Mouse (Mus musculus): ENCODE results near the gene Lypd3. TPM values are rescaled to one million over a fixed set of nuclear protein-coding genes. Genes with fewer than 3 reads are reported as not detected.
A peak's percentile ranks its signal among the peaks of the same experiment; 100 is the strongest.

Lypd3 gene
- polyA plus RNA-seq, 1 experiment: not detected

DNA sequence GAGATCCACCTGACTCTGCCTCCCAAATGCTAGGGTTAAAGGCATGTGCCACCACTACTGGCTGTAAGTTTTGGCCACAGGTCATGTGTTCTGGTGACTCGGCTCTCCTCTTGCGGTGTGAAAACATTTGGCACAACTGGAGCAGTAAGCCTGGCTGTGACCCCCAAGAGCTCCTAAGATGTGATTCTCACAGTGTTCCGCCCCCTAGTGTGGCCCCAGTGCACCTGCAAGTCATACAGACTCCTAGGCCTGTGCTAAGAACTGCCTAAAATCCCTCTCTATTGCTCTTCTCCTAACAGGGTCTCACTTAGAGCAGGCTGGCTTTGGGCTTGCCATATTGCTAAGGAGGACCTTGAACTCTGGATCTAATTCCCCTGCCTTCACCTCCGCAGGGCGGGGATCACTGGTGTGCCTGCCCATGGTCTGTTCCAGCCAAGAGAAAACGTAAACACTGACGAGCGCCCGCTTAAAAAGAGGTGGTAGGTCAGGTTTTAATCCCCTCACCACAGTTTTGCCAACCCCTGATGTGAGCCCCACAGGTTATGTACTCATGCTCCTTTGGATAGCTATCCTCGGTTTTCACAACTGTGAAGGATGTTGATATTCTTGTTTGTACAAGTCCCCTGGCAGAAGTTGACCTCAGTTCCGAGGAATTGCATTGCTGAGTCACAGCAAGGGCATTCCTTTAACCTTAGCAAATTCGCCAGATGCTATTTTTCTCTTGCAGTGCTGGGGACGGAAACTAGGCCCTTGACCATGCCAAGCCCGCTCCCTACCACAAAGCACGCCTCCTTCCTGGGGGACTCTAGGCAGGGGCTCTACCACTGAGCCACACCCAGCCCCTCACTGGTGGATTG lies 36.9 kb upstream of the Lypd3 start:
- TF ChIP-seq CEBPB (IDR thresholded peaks at IDR 0.05; ENCODE audit: insufficient read depth, poor library complexity, severe bottlenecking): 0 out of 2 replicates have a peak, but pooled peaks have one; percentile 17
- TF ChIP-seq POLR2AphosphoS2 (IDR thresholded peaks at IDR 0.05; ENCODE audit: insufficient read length, low read depth): no peak
- no peaks in the 10 kb centered on the region for H3K36me3 ChIP-seq (ENCODE audit: control insufficient read depth, insufficient read depth)
- H3K27me3 ChIP-seq (ENCODE audit: control insufficient read depth, insufficient read depth, insufficient read length): no peaks in the 10 kb centered on the region
- H3ac ChIP-seq (ENCODE audit: control insufficient read depth, insufficient read length): no peak overlapping the region
- H3K4me3 ChIP-seq: no peak overlapping the region
- no peaks in the 10 kb centered on the region for H3K79me2 ChIP-seq (ENCODE audit: control insufficient read depth, insufficient read depth)
- H3K4me2 ChIP-seq (ENCODE audit: low read depth): peak overlapping the region; percentile 44

DNA sequence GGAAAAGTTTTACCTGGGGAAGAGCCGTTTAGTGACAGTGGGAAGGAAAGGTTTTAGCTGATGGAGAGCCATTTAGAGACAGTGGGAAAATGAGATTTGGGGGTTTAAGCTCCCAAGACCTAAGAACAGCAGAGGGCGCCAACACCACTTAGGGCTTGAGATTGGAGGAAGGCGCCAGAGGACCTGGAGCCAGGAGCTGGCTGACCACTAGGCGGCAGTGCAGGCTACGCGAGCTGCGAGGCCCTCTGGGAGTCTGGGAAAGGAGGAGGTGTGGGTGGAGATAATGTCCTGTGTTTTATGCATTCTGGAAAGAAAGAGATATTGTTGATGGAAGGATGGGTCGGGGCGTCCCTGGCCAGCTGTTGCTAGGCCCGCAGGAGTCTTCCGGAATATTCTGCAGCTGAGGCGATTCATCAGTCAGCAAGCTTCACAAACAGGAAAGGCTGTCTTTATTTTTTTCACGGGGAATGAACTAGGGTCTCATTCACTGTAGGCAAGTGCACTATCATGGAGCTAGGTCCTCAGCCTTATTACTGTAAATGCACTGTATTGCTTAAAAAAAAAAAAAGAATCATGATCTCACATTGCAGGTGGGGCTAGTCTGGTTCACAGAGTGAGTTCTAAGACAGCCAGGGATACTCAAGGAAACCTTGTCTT lies 35.3 kb upstream of the Lypd3 start:
- Histone ChIP-seq H3ac (ENCODE audit: control insufficient read depth, insufficient read length) (no peak overlapping the region), H3K79me2 (ENCODE audit: control insufficient read depth, insufficient read depth) (no peaks in the 10 kb centered on the region), H3K36me3 (ENCODE audit: control insufficient read depth, insufficient read depth) (no peaks in the 10 kb centered on the region), H3K4me3 (no peak overlapping the region), H3K27me3 (ENCODE audit: control insufficient read depth, insufficient read depth, insufficient read length) (no peaks in the 10 kb centered on the region), H3K4me2 (ENCODE audit: low read depth) (peak overlapping the region; percentile 56)
- TF ChIP-seq MYOD1 (IDR thresholded peaks at IDR 0.05; ENCODE audit: control insufficient read depth in 1 of 3, insufficient read length in 2 of 3, low read depth in 2 of 3) (peak in 2 of 3 experiments; percentile 40 to 49), MYOG (IDR thresholded peaks at IDR 0.05; ENCODE audit: control insufficient read depth in 1 of 3, insufficient read depth in 1 of 3, insufficient read length in 2 of 3, low read depth in 2 of 3) (peak in 1 of 3 experiments; percentile 44), CEBPB (IDR thresholded peaks at IDR 0.05; ENCODE audit: insufficient read depth, poor library complexity, severe bottlenecking) (no peak)

DNA sequence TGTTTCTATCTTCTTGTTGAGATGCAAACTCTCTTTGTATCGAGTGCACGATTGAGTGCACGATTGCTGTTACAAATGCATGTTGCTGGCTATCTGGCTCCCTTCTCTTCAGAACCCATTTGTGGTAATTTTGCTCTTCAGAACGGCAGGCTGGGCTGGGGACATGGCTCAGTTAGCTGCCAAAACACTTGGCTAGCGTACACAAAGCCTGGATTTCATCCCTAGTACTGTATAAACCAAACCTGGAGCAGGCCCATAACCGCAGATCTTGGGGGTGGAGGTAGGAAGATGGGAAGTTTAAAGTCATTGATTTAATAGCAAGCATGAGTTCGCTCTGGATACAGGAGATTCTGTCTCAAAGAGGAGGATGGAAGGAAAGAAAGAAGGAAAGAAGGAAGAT lies 30.8 kb upstream of the Lypd3 start:
- TF ChIP-seq POLR2A (IDR thresholded peaks at IDR 0.05; ENCODE audit: insufficient read length, low read depth) (no peak), E2F4 (IDR thresholded peaks at IDR 0.05; ENCODE audit: insufficient read depth) (no peak), POLR2AphosphoS2 (IDR thresholded peaks at IDR 0.05; ENCODE audit: insufficient read length, low read depth) (no peak), TCF3 (IDR thresholded peaks at IDR 0.05; ENCODE audit: insufficient read length, low read depth) (no peak), MAX (IDR thresholded peaks at IDR 0.05; ENCODE audit: low read depth) (no peak), MYOD1 (IDR thresholded peaks at IDR 0.05; ENCODE audit: control insufficient read depth in 1 of 3, insufficient read length in 2 of 3, low read depth in 2 of 3) (no peak), TCF12 (IDR thresholded peaks at IDR 0.05; ENCODE audit: insufficient read depth, poor library complexity, severe bottlenecking) (no peak), CEBPB (IDR thresholded peaks at IDR 0.05; ENCODE audit: insufficient read depth, poor library complexity, severe bottlenecking) (no peak), SRF (IDR thresholded peaks at IDR 0.05; ENCODE audit: control insufficient read depth, insufficient read length, low read depth) (no peak), MYOG (IDR thresholded peaks at IDR 0.05; ENCODE audit: control insufficient read depth in 1 of 3, insufficient read depth in 1 of 3, insufficient read length in 2 of 3, low read depth in 2 of 3) (no peak), REST (IDR thresholded peaks at IDR 0.05; ENCODE audit: insufficient read depth, insufficient read length) (no peak), USF1 (IDR thresholded peaks at IDR 0.05; ENCODE audit: low read depth) (no peak)
- Histone ChIP-seq H3K79me2 (ENCODE audit: control insufficient read depth, insufficient read depth) (no peaks in the 10 kb centered on the region), H3ac (ENCODE audit: control insufficient read depth, insufficient read length) (no peak overlapping the region), H3K36me3 (ENCODE audit: control insufficient read depth, insufficient read depth) (no peaks in the 10 kb centered on the region), H3K27me3 (ENCODE audit: control insufficient read depth, insufficient read depth, insufficient read length) (no peaks in the 10 kb centered on the region), H3K4me3 (no peak overlapping the region), H3K4me2 (ENCODE audit: low read depth) (no peak overlapping the region)

DNA sequence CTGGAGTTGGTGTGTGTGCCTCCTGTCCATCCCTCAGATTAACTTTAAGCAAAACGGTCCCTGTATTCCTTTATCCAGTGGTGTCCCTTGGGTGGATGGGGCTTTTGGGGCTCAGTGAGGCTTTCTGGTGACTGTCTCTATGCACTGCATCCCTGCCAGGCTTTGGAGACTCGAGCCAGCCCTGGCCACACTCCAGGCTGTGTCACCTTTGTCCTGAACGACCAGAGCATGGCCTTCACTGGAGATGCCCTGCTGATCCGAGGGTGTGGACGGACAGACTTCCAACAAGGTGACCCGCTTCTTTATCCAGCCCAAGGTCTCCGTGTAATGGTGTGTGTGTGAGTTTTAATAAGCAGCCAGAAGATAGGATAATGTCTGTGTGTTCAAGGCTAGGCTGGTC lies 30.3 kb upstream of the Lypd3 start:
- no peak overlapping the region for H3K4me2 ChIP-seq (ENCODE audit: low read depth)
- no peak for TF ChIP-seq POLR2A (IDR thresholded peaks at IDR 0.05; ENCODE audit: insufficient read length, low read depth)

GRCm38 (mm10) chr7:24608017-24608416 lies 28.3 kb upstream of the Lypd3 start:
- TF ChIP-seq POLR2AphosphoS2 (IDR thresholded peaks at IDR 0.05; ENCODE audit: insufficient read length, low read depth) (no peak), POLR2A (IDR thresholded peaks at IDR 0.05; ENCODE audit: insufficient read length, low read depth) (no peak), MYOD1 (IDR thresholded peaks at IDR 0.05; ENCODE audit: control insufficient read depth in 1 of 3, insufficient read length in 2 of 3, low read depth in 2 of 3) (no peak)
- H3ac ChIP-seq (ENCODE audit: control insufficient read depth, insufficient read length): no peak overlapping the region

More for the DNA sequence above, 30.3 kb upstream of the Lypd3 start:
- no peaks in the 10 kb centered on the region for H3K36me3 ChIP-seq (ENCODE audit: control insufficient read depth, insufficient read depth)
- H3K4me3 ChIP-seq: no peak overlapping the region
- H3ac ChIP-seq (ENCODE audit: control insufficient read depth, insufficient read length): no peak overlapping the region
- H3K79me2 ChIP-seq (ENCODE audit: control insufficient read depth, insufficient read depth): no peaks in the 10 kb centered on the region
- no peaks in the 10 kb centered on the region for H3K27me3 ChIP-seq (ENCODE audit: control insufficient read depth, insufficient read depth, insufficient read length)

More at GRCm38 (mm10) chr7:24608017-24608416, 28.3 kb upstream of the Lypd3 start:
- Histone ChIP-seq H3K27me3 (ENCODE audit: control insufficient read depth, insufficient read depth, insufficient read length) (no peaks in the 10 kb centered on the region), H3K4me3 (peak overlapping the region; percentile 6), H3K4me2 (ENCODE audit: low read depth) (peak overlapping the region; percentile 42), H3K79me2 (ENCODE audit: control insufficient read depth, insufficient read depth) (no peaks in the 10 kb centered on the region), H3K36me3 (ENCODE audit: control insufficient read depth, insufficient read depth) (no peaks in the 10 kb centered on the region)
